Mouse (Mus musculus): ENCODE results near the gene Ahdc1.

Ahdc1 gene

GRCm38 (mm10) chr4:133011028-133011820 is at the start of gene Ahdc1:
Ahdc1 (plus strand) TSS chr4:133011260.
- DNase-seq: peak; percentile 93 to 97

GRCm38 (mm10) chr4:132961866-132962265 is 49.2 kb upstream of the Ahdc1 start:
- no peak for DNase-seq

DNA sequence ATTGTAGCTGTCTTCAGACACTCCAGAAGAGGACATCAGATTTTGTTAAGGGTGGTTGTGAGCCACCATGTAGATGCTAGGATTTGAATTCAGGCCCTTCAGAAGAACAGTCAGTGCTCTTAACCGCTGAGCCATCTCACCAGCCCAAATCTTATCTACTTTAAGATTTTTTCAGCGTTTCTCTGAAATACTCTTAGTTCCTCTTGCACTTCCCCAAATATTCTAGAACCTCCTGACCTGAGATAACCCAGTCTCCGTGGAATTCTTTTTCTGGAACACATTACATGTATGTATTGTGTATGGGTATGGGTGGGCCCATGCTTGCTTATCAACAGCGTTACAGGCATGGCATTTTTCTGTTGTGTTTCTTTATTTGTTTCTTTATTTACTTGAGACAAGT is 48.4 kb upstream of the Ahdc1 start:
- DNase-seq: no peak

- no peak for DNase-seq
Observed at GRCm38 (mm10) chr4:132963436-132963835, 47.6 kb upstream of the Ahdc1 start.

GRCm38 (mm10) chr4:132964064-132964463 is 47.0 kb upstream of the Ahdc1 start:
- DNase-seq: no peak

DNA sequence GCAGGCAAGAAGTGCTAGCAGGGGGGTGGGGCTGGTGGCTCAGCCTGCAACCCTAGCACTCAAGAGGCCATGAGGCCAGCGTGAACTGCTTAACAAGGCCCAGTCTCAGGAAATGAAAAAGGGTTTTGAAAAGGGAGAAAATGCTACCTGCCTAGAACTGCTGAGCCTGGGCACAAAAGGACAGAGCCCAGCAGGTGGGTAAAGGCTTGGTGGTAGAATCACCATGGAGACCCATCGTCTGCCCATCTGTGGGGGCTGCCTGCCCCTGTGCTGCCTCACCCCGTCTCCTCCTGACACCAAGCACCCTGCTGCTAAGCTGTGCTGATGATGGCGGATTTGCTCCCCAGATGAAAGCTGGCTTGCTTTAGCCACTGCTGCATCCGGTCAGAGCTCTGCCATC is 46.6 kb upstream of the Ahdc1 start:
- no peak for DNase-seq

GRCm38 (mm10) chr4:132968105-132968938 is 42.7 kb upstream of the Ahdc1 start:
- no peak for DNase-seq

- no peak for DNase-seq
Observed at GRCm38 (mm10) chr4:132971601-132972000, 39.5 kb upstream of the Ahdc1 start.

GRCm38 (mm10) chr4:132972101-132972500 is 39.0 kb upstream of the Ahdc1 start:
- DNase-seq: no peak

- DNase-seq: no peak
Observed at GRCm38 (mm10) chr4:132972556-132972955, 38.5 kb upstream of the Ahdc1 start.

DNA sequence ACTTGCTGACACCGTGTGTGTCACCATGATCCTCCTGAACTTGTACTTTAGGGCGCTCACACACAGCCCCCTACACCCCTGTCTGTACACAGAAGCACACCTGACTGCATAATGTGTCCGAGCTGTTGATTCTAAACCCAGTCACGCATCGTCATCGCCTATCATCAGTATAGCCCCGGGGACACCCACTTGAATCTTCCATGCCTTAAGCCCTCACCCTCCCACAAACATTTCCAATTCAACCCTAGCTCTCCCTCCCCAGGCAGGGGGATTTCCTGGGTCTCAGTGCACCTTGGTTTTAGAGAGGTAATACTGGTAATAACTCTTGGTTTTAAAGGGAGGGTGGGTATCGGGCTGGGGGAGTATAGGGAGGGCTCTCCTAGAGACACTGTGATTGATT is 37.9 kb upstream of the Ahdc1 start:
- DNase-seq: no peak

GRCm38 (mm10) chr4:132973814-132974398 is 37.2 kb upstream of the Ahdc1 start, which contains the start of gene Fgr:
Fgr (plus strand) TSS chr4:132974095.
- DNase-seq: peak in 1 of 2 experiments; percentile 58

GRCm38 (mm10) chr4:132974904-132975303 is 36.2 kb upstream of the Ahdc1 start:
- peak; percentile 95 to 96 for DNase-seq

DNA sequence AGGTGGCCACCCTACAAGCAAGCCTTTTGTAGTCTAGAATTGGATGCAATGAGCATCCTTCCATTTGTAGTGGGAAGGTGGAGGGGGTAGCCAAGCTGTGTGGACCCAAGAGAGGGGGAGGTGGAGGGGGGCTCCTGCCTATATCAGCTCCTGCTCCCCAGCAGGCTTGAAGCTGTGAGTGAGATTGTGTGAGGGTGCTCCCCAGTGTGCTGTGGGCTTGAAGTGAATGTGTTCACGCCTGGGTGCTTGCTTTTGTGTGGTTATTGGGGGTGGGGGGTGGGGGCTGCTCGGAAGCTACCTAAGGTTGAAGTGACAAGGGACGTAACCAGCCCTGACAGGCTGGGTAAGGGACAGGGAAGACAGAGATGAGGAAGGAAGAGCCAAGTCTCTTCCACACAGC is 35.3 kb upstream of the Ahdc1 start:
- DNase-seq: no peak

DNA sequence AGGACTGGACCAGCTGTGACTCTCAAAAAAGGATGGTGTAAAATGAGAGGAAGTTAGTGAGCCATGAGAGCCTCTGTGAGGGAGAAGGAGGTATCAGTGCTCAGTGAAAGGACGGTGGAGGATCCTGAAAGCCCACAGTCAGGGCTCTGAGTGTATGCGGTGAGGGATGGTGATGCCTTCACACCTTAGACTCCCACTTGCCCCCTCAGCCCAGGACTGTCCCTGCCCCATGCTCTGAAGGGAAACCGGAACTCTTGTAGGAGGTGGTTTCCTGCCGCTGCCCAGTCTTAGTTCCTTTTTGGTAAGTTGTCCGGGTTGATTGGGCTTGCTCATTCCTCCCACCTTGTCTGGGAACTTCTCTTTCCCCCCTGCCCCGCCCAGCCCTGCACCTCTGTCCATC is 34.3 kb upstream of the Ahdc1 start:
- peak in 1 of 2 experiments; percentile 26 for DNase-seq

- DNase-seq: peak in 1 of 2 experiments; percentile 67
Observed at GRCm38 (mm10) chr4:132977597-132977996, 33.5 kb upstream of the Ahdc1 start.

DNA sequence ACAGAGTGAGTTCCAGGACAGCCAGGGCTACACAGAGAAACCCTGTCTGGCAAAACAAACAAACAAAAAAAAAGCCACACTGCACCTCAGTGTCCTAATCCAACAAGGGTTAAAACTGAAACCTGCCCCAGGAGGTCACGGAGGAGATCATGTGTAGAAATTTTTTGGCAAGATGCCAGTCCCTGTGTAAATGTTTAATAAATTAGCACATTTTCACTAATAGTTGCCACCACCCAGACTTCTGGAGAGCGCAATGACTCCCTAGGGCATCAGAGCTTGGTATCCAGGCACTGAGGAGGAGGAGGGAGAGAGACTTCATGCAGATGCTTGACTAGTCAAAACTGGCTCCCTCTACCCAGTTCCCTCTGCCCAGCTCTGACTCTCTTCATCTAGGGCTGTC is 31.9 kb upstream of the Ahdc1 start:
- peak; percentile 64 to 74 for DNase-seq

GRCm38 (mm10) chr4:132981621-132982020 is 29.4 kb upstream of the Ahdc1 start:
- no peak for DNase-seq

DNA sequence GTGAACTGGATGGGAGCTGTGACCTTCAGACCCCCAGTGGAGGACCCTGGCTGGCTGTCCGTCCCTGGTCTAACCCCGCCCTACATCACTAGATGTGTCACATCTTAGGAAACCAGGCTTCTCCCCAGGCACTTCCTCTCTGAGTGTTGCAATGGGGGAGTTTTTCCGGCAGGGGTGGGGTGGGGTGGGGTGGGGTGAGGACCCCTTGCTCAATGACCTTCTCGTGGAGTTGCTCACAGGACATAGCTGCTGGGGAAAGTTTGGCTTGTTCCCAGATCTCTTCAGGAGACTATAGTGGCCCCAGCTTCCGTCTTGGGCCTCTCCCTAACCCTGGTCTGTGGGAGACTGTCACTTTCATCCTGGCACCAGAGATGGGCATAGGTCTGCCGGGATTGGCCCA is 28.1 kb upstream of the Ahdc1 start:
- DNase-seq: no peak

GRCm38 (mm10) chr4:132983664-132984512 is 27.2 kb upstream of the Ahdc1 start:
- no peak for DNase-seq

GRCm38 (mm10) chr4:132988581-132989355 is 22.3 kb upstream of the Ahdc1 start:
- no peak for DNase-seq

- DNase-seq: no peak
Observed at GRCm38 (mm10) chr4:132993553-132993952, 17.5 kb upstream of the Ahdc1 start.
